Mouse (Mus musculus) heart, adult 18-20 months (tissue): ENCODE measurements around the gene Vps51. TPM values are rescaled to one million over a fixed set of nuclear protein-coding genes. Genes with fewer than 3 reads are reported as not detected.

Experiments
- DNase-seq, 2 experiments: peaks; one replicate each; pipeline ENCODE4 v3.0.0; 2021 to 2022; ENCODE audit warnings: mixed read lengths in 1 of 2
- long read RNA-seq, 2 experiments: library from polyadenylated mRNA; stranded (forward); transcript quantifications; one replicate each; pipeline ENCODE4 v2.0.0; 2021
- total RNA-seq, 2 experiments: library from RNA; stranded (reverse); gene quantifications; 2 replicates each; pipeline ENCODE4 v1.2.3; 2021

The Vps51 gene
- 10 to 100 TPM; 20.9 to 22.2 TPM for total RNA-seq
- long read RNA-seq, experiment 1, transcript Vps51-201 (10 exons, 2,675 nt): major isoform, 13 of 20 reads
- long read RNA-seq, experiment 1, partial matches to known transcripts: 2 of 20 reads
- long read RNA-seq, experiment 1, other reads (novel, unspliced or antisense): 3 of 20 reads
- long read RNA-seq, experiment 2, transcript Vps51-201 (10 exons, 2,675 nt): major isoform, 7 of 9 reads
- long read RNA-seq, experiment 2, partial matches to known transcripts: 1 of 9 reads
- long read RNA-seq, experiment 2, other reads (novel, unspliced or antisense): 0 of 9 reads

DNA sequence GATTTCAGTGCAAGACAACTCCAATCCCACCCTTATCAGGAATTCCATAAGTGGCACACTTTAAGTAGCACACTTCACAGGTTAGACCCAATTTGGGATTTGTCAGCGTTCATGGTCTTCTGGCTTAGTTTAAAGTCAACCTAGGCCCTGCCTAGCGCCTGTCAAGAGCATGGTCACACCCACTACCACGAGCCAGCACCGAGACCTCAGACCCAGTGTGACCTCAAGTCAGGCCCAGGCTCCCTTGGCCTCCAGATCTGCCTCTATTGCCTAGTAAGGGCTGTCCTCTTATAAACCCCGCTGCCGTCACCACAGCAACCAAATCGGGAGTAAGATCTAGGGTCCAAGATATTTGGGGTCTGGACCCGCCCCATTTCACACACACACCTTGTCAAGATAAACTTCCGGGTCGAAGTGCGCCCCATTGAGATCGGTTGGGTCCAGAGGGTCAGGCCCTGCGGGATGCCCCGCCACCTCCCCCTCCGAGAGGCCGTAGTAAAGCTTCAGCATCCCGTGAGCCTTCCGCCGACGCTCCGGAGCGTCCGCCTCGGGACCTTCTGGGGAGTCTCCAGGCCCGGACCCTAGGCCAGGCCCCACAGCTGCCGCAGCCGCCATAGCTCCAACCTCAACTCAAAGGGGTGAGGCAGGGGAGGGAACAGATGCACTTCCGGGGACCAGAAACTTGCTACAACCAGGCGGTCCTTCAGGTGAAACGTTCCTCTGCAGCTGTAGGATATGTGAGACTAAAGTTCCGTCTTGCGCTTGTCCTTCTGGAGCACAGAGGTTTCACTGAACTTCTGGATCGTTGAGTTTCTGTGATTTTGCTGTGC lies at the start of gene Vps51:
Gene Vps51 (minus strand): TSS at position 668 of the 830 bp plus-strand sequence.
- DNase-seq: peak; percentile 90 to 92

DNA sequence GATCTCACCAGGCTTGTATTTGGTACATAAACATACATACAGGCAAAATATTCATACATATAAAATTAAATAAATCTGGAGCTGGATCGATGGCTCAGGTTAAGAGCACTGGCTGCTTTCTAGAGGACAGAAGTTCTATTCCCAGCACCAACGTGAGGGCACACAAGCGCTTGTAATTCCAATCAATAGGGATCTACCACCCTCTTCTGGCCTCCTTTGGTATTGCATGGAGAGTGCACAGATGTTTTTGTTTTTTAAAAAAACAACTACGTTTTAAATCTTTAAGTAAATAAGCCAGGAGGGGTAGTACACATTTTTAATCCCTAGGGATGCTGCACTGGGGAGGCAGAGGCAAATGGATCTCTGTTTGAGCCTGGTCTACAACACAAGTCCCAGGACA lies 49.3 kb upstream of the Vps51 start:
- DNase-seq: peak; percentile 31 to 80

DNA sequence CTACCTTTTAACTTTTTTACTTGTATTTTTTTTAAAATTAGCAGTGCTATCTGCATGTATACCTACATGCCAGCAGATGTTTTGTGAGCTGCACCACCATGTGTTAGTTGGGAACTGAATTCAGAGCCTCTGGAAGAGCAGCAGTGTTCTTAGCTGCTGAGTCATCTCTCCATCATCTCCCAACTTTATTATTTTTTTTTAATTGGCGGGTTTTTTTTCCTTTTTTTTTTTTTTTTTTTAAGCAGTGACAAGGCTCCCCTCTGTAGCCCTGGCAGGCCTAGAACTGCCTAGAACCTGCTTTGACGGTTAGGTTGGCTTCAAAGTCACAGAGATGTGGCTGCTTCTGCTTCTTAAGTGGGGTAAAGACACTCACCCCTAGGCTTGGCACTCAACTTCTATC lies 47.9 kb upstream of the Vps51 start:
- no peak for DNase-seq

DNA sequence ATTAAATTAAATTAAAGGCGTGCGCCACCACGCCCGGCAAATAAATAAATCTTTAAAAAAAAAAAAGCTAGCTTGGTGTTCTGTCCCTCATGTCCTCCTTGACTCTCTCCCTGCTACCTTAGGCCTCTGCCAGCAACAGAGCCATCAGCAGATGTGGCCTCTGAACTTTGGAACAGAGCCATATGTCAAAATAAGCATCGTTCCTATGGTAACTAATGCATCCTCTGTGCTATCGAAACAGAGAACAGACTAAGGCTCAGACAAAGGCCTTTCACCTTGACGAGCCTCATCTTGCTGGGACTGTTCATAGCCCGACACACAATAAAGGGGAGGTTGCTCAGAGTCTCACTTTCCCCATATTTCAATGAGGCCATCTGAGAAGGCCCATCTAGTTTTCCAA lies 46.3 kb upstream of the Vps51 start:
- no peak for DNase-seq

DNA sequence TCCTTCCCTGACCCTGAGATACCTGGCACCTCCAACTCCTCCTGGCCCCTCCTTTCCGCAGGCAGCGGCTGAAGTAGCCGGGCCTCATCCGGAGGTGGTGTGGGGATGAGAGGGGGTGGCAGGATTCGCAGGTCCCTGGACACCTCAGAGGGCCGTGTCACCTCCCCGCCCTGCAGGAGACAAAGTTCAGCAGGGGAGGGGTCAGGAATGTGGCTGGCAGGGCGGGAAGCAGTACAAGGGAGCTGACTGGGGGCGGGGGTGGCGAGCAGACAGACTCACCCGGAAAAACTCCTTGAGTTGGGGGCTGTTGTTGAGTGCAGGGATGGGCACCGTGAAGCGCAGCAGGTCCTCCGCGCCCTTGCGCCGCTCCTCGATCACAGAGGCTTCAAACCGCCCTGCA lies 44.7 kb upstream of the Vps51 start:
- DNase-seq: no peak

DNA sequence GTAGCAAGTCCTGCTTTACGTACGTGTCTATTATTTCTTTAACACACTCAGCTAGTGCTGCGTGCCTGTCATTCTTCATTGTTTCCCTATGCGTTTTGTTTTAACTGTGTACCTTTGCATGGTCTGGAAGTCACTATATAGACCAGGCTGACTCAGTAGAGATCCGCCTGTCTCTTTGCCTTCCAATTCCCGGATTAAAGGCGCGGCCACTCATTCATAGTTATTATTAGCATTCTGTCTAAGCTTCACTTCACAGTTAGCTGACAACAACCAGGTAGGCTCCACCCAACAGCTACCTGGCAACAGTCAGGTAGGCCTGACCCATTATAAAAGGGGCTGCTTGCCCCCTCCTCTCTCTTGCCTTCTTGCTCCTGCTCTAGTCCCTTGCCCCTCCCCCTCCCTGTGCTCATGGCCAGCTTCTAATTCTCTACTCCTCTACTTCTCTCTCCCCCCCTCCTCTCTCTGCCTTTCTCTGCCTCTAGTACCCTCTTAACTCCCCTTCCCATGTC lies 41.7 kb upstream of the Vps51 start:
- no peak for DNase-seq

GRCm38 (mm10) chr19:6117986-6118676 lies 41.1 kb upstream of the Vps51 start, which contains the start of gene Sac3d1:
Gene Sac3d1, minus strand, starts transcription at chr19:6118650.
- DNase-seq: peak; percentile 93 to 94

DNA sequence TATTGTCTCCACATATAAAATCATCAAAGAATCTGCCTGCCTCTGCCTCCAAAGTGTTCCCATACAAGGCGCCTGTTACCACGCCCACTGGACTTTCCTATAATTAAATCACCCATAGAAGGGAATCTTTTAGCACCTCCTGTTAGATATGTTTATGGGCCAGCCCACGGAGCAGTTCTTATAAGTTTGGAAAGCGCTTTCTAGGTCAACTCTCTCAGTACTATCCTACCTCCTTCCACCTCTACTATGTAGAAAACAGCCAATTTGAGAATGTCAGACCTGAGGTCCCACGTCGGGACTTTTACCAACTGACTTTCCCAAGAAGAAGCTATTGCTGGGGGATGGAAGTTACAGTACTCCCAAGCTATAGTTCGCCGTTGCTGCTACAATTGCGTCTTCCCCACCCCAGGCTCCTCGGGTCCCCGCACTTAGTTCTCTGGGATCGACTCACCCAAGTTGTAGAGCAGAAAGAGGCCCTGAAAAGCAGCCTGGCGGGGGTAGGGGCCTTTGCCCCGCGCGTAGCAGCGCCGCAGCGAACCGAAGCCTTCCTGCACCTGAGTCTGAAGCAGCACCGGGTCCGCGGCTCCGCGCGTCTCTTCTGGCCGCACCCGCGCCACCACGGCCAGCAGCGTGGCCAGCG lies 40.4 kb upstream of the Vps51 start:
- DNase-seq: no peak

DNA sequence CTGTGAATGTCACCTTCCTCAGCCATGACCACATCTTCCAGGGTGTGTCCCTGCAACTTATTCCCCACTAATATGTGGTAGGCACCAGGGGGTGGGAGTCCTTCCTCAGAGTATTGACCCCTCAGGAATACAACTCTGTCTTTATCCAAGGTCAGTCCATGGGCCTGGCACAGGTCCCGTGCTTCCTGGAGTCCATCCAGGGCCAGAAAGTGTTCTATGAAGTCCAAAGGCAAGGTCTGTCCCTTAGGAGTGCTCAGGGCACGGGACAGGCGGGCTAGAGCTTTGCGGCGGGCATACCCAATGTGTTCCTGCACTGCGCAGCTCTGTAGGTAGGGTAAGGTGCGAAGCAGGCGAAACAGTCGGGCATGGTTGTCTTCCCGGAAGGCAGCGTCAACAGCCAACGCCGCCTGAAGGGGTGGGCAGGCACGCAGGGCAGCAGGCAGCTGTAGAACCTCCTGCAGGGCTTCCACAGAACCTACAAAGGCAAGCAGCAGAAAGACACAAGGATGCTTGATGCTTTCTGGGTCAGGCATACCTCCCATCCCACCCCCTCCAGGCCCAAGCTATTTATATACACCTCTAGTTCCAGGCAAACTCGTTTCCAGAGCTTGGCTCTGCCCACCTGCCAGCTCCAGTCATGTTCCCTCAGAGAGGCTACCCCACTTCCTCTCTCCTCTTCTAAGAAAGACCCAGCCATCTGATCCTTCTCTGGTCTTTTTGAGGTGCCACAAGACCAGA lies 39.3 kb upstream of the Vps51 start:
- DNase-seq: no peak

DNA sequence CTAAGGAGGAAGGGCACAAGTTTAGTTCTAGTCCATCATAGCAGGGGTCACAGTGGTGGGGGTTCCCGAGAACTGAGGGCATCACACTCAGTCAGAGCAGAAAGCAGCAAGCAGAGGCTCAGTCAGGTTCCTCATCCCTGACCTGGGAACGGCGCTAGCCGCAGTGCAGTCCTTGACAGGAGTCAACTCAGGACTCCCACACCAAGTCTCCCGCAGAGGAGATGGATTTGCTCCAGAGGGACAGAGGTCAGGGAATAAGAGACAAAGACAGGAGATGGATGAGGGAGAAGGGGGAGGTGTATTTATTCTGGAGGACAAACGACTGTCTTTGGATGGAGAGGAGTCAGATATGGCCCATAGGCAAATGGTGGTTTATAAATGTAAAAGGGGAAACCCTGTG lies 36.1 kb upstream of the Vps51 start:
- DNase-seq: no peak

DNA sequence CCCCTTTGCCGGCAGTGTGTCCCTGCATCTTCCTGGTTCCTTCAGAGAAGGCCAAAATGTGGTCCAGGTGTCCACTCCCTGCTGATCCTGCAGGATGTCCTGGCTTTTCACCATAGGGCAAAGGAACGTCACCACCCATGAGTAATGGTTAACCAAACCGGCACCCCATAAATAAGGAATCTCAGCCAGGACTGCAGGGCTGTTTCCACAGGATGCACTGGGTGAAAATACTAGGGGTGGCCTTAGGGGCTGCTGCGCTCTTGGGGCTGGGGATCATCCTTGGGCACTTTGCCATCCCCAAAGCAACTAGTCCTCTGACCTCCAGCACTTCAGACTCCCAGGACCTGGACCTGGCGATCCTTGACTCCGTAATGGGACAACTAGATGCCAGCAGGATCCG lies 28.6 kb upstream of the Vps51 start, which contains the start of gene Naaladl1:
Gene Naaladl1 (plus strand): TSS at position 197 of the 400 bp plus-strand sequence.
- no peak for DNase-seq

- no peak for DNase-seq
These were observed 27.4 kb upstream of the Vps51 start for GRCm38 (mm10) chr19:6104476-6104875.

- DNase-seq: no peak
These were observed 25.3 kb upstream of the Vps51 start for GRCm38 (mm10) chr19:6102169-6102853.

DNA sequence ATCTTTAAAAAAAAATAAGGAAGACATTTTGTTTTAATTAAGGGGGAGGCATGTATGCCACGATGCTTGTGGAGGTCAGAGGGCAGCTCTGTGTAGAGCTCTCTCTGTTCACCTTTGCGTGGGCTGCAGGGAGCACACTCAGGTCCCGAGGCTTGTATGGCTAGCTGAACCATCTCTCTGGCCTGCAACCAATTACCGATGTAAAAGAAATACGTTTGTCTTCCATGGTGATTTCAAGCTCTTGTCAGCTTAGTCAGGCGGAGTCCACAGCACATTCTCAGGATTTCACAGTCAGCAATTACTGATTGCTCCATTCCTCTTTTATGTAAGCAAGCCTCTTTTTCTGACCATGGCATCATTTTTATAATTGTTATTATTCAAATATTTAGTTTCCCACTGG lies 24.2 kb upstream of the Vps51 start:
- DNase-seq: no peak

GRCm38 (mm10) chr19:6097847-6098246 lies 20.8 kb upstream of the Vps51 start:
- DNase-seq: no peak

GRCm38 (mm10) chr19:6094119-6094518 lies 17.1 kb upstream of the Vps51 start, which contains the start of gene AC131692.1:
Gene AC131692.1, plus strand, starts transcription at chr19:6094419.
- no peak for DNase-seq

- no peak for DNase-seq
These were observed 11.8 kb upstream of the Vps51 start for GRCm38 (mm10) chr19:6088841-6089240.

- peak; percentile 22 to 41 for DNase-seq
These were observed 8.4 kb upstream of the Vps51 start for GRCm38 (mm10) chr19:6085417-6085879.

DNA sequence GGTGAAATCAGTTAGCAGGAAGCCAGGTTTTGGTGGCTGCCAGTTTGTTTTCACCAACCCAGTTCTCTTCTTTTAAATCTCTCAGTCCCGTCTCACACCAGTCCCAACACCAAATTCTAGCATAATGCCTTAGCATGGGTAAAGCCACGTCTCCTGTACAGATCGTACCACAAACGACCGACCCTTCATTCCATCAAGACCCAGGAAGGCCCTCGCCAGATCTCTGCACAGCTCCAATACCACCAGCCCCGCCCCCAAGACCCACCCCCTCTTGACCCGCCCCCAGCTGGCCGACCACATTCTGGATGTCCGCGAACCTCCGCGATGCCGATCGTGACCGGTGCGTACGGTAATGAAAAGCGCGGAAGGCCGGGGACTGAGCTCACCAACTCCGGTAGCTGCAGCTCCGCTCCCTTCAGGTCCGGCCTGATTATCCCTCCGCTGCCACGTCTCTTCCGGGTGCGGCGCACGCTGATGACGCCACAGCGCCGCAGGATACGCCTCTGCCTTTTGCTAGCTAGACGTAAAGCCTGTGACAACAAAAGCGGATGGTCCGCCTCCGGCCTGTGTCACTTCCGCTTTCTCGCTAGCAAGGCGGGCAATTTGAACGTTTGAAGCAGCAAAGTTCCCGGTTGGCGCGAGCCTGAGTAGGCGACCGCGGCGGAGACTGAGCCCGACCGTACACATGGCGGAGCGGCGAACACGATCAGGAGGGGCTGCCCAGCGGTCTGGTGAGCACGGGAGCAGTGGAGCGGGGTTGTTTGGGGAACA lies 7.6 kb upstream of the Vps51 start, which contains the start of the genes Zfpl1 and Cdca5:
Gene Zfpl1 (minus strand): TSS at position 479 of the 771 bp plus-strand sequence.
Gene Cdca5 (plus strand): TSS at position 506 of the 771 bp plus-strand sequence.
- DNase-seq: peak; percentile 97 to 99
